Mouse (Mus musculus): ENCODE measurements at regions not wholly inside any gene's neighbourhood (a gene's known extent, or its start where the extent isn't known, plus 50 kb on each side); places are given as distances from the start of the nearest gene placed in this dataset.
"Not testable (repeated sequence)": the region's sequence is repeated elsewhere in the genome, so short reads cannot be mapped to it uniquely, and the experiment has no call there.

DNA sequence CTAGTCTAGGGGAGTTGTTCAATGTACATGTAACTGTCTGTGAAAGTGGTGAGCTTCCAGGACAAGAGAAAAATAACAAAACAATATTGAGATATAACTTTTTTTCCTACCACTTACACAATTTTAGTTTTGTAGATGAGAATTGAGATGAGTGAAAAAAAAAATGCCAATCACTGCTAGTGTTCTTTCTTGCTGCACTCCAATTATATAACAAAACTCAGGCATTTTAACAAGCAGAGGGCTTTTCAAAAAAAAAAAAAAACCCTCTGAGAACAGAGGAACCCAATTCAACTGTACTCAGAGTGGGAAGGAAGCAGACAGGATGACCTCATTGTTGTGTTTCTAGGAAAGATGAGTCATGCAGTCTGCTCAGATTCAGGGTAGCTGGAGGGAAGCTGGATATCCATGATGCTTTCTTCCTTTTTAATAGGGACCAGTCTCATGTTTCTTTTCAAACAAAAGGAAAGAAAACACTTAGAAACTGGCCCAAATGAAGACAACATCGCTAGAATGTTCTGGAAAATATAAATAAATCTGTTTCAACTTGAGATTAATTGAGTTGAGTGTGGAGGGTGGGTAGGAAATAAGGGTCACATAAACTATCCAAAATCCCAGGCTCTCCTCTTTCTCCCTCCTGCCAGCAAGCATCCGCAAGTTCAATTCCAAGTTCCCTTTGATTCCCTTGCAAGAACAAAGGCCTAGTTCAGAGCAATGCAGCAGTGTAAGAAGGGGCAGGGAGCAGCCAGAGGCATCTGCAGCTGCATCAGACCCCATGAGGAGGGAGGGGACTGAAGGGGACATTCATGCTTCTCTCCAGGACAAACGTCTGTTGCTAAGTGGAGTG is 250.6 kb downstream of the Trib2 start:
- DNase-seq (ENCODE audit: low spot score): peak; percentile 58

DNA sequence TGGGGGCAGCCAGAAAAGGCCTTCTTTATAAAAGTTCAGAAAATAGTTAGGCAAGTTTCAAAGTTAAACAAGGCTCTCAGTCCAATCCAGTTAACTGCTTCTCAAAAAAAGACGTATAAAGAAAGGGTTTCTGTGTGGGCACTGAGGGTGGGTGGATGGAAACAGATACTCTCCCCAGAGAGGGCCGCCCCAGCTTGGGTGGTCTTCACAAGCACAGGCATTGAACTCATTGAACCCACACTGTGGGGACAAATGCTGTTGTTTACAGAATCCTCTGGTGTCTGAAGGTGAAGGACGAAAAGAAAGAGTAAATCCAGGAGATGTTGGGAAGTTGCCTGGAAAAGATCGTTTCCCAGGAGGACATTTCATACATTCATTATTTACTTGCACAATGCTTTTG is 253.9 kb downstream of the Trib2 start:
- no peak for DNase-seq (ENCODE audit: low spot score)

DNA sequence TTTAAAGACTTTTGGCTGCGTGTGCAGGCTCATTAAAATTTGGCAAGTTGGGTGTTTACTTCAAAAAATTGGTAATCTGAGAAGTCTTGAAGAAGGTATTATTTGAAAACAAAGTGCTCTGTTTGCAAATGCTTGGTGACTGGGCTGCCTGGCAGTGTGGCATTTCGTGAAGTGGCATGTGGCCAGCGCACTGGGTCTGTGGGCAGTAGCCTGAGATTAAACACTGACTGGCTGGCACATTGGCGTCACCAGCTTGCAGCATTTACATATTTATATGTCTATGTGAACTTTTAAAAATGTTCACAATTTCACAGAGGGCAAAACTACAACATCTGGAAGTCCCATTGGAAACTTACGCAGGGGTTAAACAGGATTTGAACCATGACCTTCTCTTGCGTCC is 261.3 kb downstream of the Trib2 start:
- no peak for DNase-seq (ENCODE audit: low spot score)

DNA sequence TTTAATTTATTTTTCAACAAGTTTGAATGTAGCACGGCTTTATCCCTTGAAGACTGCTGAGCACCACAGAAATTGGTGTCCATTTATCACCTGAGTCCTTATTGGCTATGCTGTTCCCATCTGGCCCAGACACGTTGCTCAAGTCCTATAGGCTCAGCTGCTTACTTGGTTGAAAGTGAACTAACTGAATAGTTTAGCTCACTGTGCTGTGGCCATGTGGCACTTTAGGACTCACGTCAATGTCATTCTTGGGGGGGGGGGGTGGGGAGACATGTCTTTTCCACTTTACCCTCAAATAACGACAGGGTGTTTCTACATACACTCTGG is 263.1 kb downstream of the Trib2 start:
- no peak for DNase-seq (ENCODE audit: low spot score)

DNA sequence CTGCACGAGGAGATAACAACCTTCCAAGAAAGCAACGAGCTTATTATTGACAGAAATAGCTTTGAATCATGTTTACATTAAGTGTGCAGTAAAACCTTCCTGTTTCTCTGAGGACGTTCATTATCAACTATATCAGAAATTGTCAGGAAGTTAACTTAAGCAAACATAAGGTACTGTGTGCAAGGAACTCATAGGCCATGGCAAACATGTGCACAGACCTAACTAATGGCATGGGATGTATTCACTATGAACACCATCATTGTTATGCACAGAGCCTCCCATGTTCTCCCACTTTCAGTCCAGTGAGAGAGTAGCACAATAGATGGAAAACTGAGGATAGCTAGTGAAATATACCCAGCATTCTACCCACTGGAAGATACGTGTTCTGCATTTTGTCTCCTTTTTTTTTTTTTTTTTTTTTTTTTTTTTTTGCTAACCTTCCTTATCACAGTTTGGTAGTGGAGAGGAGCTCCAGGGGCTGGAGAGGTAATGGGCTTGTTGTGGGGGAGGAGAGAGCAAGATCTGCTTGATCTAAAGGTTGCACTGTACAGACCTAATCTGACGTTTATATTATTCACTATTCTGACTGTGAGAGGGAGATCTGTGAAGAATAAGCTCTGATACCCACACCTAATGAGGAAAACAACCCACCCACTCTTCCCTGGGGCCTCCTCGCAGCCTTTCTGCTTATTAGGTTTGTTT is 263.6 kb downstream of the Trib2 start:
- no peak for DNase-seq (ENCODE audit: low spot score)

GRCm38 (mm10) chr12:15552210-15552609 is 264.5 kb downstream of the Trib2 start:
- no peak for DNase-seq (ENCODE audit: low spot score)

DNA sequence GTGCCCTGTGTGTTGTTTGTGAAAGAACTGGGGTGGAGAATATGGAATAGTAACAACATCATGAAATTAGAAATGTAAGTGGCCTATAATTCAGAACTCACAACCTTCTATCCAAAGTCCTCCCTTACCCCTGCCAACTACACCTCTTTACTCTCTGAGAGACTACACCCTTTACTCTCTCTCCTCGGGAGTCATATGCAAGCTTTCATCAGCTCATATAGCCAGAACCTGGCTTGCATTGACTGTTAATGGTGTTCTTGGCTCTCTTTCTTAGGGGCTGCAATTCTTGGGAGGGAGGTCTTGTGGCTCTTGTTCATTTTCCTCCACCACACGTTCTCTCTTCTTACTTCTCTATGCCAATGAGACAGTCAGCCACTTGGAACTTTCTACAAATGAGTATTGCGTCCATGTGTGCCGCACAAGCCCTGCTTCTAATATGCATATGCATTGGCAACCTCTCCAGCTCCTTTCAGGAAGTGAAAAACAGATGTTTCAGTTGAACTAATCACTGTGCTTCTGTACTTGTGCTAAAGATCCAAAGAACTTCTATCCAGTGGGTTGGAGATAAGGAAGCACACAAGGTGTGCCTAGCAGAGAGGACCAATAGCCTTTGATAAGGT is 265.3 kb downstream of the Trib2 start:
- no peak for DNase-seq (ENCODE audit: low spot score)

DNA sequence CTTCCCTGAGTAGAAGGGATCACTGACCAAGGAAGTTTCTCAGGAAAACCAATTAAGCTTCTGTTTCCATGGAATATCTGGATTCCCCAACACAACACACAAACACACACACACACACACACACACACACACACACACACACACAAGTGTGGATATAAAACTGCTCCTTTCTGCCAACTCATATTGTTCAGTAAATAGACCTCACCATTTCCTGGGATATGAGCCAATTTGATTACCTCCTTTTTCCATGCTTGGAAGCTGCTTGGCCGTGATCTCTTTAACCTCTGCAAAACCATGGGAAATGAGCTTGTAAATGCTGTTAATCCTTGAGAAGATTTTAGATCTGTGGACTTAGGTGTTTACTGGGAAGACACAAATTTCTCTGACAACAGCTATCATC is 272.4 kb downstream of the Trib2 start:
- peak; percentile 74 for DNase-seq (ENCODE audit: low spot score)

DNA sequence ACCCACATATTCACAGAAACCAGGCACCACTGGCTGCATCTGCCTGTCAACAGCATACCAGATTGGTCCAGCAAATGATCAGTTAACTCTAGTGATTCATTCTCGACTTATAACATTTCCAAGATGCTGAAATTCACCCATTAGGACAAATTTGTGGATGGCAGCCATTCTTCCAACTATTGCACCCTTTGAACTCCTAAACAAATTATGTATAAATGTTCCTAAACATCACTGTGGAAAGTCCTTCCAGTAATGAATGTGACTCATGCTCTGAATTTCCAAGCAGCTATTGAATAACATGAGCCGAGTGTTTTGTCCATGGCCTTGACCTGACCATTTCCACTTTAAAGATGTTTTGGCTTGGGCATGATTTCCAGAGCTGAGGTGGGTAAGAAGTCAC is 274.2 kb downstream of the Trib2 start:
- no peak for DNase-seq (ENCODE audit: low spot score)

DNA sequence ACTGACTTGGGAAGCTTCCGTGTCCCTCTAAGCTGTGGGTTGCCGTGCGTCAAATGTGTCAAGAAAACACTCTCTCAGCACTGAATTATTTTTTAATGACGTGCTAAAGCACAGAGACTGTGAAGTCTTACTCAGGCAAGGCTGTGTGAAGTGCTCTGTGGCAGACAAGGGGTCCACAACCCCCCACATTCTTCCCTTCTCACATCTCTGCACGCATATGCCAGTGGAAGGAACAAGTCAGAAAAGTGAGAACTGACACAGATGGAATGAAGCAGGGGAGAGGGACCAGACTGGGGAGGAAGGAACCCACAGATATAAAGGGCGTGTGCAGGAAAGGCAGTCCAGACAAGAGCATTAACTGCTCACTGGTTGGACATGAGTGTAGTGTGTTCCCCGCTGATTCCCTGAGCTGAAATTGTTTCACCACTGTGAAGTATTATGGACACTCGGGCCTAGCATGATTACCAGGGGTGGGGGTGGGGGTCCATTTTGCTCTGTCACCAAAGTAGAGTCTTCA is 279.8 kb downstream of the Trib2 start:
- no peak for DNase-seq (ENCODE audit: low spot score)

DNA sequence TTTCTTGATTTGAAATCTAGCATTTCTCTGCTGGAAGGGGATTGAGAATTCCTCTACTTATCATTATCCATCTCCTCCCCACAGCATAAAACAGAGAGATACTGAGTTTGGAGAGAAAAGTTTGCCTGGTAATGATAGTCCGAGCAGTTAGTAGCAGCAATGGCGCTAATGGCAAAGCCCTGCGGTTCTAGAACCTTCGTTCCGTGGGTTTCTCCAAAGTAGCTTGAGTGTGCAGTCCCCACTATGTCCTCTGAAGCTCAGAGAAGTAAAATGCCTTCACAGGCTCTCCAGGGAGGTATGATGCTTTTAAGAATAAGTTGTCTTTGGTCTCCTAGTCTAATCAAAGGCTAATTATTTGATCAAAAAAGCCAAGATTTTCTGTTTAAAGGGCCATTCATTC is 280.5 kb downstream of the Trib2 start:
- no peak for DNase-seq (ENCODE audit: low spot score)

- peak; percentile 84 for DNase-seq (ENCODE audit: low spot score)
Observed at GRCm38 (mm10) chr12:15535822-15536221, 280.9 kb downstream of the Trib2 start.

GRCm38 (mm10) chr12:15520783-15521407 is 295.8 kb downstream of the Trib2 start:
- DNase-seq (ENCODE audit: low spot score): no peak

DNA sequence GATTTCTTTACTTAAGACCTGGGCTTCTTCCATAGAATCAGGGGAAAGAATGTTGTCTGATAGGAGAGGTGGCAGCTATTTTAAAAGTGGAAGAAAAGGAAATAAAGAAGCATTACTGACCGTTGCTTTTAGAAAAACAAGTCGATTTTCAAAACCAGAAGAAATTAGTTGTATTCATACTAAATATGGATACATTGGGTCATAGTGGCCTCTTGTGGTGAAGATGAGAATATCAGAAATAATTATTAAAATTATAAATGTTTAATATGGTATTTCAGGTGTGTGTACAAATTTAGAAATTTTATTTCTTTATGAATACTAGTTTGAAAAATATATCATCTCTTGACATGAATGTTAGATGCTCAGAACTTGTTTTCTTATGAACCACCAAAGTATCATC is 304.7 kb downstream of the Trib2 start:
- no peak for DNase-seq (ENCODE audit: low spot score)

DNA sequence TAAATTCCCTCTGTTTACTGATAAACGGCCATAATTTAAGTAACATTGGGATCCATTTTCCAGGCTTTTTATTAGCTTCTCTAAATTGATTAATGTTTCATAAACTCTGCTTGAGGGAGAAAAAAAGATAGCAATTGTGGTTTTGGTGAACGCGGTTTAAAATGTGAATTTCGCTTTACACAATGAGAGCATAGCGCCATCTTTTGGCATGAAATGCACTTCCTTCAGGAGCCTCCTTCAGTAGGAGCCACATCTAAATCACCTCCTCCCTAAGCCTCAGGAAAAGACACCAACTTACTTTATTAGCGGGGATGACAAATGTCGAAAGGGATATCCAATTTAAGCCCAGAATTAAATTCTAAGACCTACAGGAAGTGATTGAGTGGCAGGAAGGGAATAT is 309.1 kb downstream of the Trib2 start:
- no peak for DNase-seq (ENCODE audit: low spot score)

DNA sequence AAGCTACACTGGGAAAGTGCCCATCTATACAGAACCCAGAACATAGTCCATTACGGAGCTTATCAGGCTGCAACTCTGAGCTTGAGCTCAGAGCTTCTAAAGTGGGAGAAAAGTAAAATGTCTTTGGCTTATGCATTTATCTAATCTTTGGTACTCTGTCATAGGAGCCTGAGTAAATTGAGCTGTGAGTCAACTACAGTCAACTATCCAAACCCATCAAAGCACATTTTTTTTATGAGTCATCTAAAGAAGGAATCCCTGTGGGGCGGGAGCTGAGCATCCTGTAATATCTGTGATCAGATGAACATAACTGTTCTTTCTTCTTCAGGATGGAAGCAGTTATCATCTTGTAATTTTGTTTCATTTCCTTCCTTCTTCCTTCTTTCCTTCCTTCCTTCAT is 323.1 kb downstream of the Trib2 start:
- DNase-seq (ENCODE audit: low spot score): no peak

GRCm38 (mm10) chr12:15472741-15473140 is 344.0 kb downstream of the Trib2 start:
- no peak for DNase-seq (ENCODE audit: low spot score)

GRCm38 (mm10) chr12:15459429-15459828 is 357.3 kb downstream of the Trib2 start:
- no peak for DNase-seq (ENCODE audit: low spot score)

DNA sequence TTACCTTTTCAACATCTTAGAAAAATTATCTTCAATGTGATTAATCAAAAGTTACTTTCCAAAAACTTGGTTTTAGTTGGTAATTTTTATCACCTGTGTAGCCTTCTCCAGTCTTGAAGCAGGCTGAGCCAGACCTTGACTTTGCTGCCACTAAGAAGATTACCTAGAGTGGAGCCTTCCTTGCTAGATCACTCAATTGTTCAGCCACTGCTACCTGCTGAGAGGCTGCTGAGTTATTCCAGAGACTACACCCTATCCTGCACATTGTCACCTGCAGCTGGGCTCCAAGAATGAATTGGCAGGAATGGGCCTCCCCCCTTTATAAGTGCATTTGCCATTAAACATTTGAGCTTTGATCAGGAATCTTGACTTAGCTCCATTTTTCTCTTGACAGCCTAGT is 360.4 kb downstream of the Trib2 start:
- not testable (repeated sequence) for DNase-seq (ENCODE audit: low spot score)

- no peak for DNase-seq (ENCODE audit: low spot score)
Observed at GRCm38 (mm10) chr12:15455744-15456143, 361.0 kb downstream of the Trib2 start.

DNA sequence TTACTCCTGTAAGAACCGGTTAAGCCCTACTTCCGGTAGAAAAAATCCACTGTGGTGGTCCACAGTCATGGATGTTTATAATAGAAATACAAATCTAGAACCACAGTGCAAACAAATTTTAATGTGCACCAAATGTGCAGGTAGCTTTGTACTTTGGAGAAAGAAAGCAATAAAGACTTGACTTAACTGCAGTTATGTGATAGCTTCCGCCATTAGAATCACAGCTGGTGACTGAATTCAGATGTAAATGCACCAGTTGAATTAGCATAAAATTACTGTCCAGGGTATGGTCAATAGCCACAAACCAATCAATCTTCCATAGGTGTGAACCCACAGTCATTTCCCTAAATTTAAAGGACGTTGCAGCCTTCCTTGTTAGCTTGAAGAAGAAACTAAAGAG is 367.2 kb downstream of the Trib2 start:
- DNase-seq (ENCODE audit: low spot score): no peak

GRCm38 (mm10) chr12:15416180-15416766 is 400.4 kb downstream of the Trib2 start:
- DNase-seq (ENCODE audit: low spot score): no peak

All from heart, adult 8-10 months (tissue).